Mouse (Mus musculus) CH12.LX (cell line): Measurements from ENCODE around the gene Gm10964.

Source experiments
- CTCF ChIP-seq, 2 experiments: IDR thresholded peaks in 1 of 2; conservative IDR thresholded peaks in 1 of 2; 2 replicates each; pipeline ENCODE4 v1.5.1; 2011 to 2012; ENCODE audit warnings: low read depth in 2 of 2, low read length in 2 of 2, improper control_type of control experiment in 1 of 2, inconsistent platforms in 1 of 2, mild to moderate bottlenecking in 1 of 2, moderate library complexity in 1 of 2
- HCFC1 ChIP-seq: IDR thresholded peaks from 2 replicates; pipeline ENCODE4 v1.6.1; 2012; ENCODE audit warnings: low read depth, mild to moderate bottlenecking, inconsistent platforms, low read length, improper control_type of control experiment
- POLR2A ChIP-seq: IDR thresholded peaks from 2 replicates; pipeline ENCODE4 v1.6.1; 2011; ENCODE audit warnings: low read depth, mild to moderate bottlenecking, improper control_type of control experiment, low read length
- RAD21 ChIP-seq: IDR thresholded peaks from 2 replicates; pipeline ENCODE4 v1.6.1; 2011; ENCODE audit warnings: low read depth, mild to moderate bottlenecking, low read length, improper control_type of control experiment, moderate library complexity
- UBTF ChIP-seq: IDR thresholded peaks from 2 replicates; pipeline ENCODE4 v1.6.1; 2012; ENCODE audit warnings: low read depth, mild to moderate bottlenecking, inconsistent platforms, low read length, improper control_type of control experiment, moderate library complexity
- ZC3H11A ChIP-seq: IDR thresholded peaks from 2 replicates; pipeline ENCODE4 v1.6.1; 2012; ENCODE audit warnings: low read depth, mild to moderate bottlenecking, inconsistent platforms, low read length, improper control_type of control experiment
- ZKSCAN1 ChIP-seq: IDR thresholded peaks from 2 replicates; pipeline ENCODE4 v1.6.1; 2012; ENCODE audit warnings: low read depth, inconsistent platforms, low read length, improper control_type of control experiment, borderline replicate concordance
- ZNF384 ChIP-seq: IDR thresholded peaks from 2 replicates; pipeline ENCODE4 v1.6.1; 2012; ENCODE audit warnings: low read depth, low read length, improper control_type of control experiment, inconsistent platforms

DNA sequence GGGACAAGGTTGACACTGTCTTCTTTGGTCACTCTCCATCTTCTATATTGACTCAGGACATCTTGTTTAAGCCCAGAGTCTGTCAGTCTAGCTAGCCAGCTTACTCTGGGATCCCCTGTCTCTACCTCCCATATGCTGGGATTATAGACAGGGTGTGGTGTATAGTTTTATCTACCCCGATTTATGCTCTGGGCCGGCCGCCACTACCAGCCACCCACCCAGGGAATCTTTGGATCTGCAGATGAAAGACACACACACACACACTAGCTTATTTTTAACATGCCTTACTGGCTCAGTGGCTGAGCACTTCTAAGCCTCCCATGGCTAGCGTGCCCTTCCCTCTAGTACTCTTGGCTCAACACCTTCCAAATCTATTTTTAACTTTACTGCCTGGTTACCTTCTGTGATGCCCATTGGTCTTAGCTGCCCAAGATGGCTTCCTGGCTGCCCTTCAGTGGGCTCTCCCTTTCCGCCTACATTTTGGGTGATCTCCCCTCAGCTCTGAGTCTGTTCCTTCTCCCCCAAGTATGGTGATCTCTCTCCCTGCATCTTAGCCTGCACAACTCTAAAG lies 29.6 kb upstream of the Gm10964 start:
- TF ChIP-seq UBTF (no peak), CTCF (conservative IDR thresholded peaks at IDR 0.05 in 1 of 2, IDR thresholded peaks at IDR 0.05 in 1 of 2; ENCODE audit: low read depth in 2 of 2, low read length in 2 of 2) (no peak), POLR2A (no peak), HCFC1 (no peak), ZNF384 (no peak), ZKSCAN1 (no peak), RAD21 (no peak), ZC3H11A (no peak)
